ENCODE assay signal across 8 mouse cellular contexts in the genomic region with DNA sequence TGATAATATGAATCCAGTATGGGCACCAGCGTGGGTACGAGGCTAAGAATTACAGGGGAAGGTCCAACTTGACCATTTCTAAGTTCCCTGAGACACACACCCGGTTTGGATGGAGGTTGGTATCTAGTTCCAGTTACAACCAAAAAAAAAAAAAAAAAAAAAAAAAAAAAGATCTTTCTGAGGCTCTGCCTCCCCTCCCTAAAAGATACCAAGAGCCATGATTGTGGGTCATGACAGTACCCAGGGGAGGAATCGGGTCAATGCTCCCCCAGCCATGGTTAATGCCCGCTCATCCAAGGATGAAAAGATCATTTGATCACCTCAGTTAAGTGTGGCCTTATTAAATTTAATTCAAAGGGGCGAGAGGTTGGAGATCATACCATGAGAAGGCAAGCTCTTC. TPM values are rescaled to one million over a fixed set of nuclear protein-coding genes. Genes with fewer than 3 reads are reported as not detected.
"Had no signal": no experiment of that assay in that cellular context is flagged by ENCODE, and none has a peak within 500 bp of the region (broad histone marks: within the 10 kb centered on the region; RNA-seq: fewer than 3 reads in every experiment).

No protein-coding gene starts in this region.

RNA-seq across cellular contexts. Expression of gene Csta1, which starts 15.3 kb away (rescaled TPM):
- polyA plus RNA-seq: neural tube, embryonic 13.5 days; neural tube, embryonic 15.5 days; small intestine, adult 2 months; spleen, adult 2 months; testis, adult 2 months; thymus, adult 2 months had no signal

RNA-seq across cellular contexts. Expression of gene Stfa2l1, which starts 40.9 kb away (rescaled TPM):
- polyA plus RNA-seq: neural tube, embryonic 14.5 days; small intestine, adult 2 months; thymus, adult 2 months; urinary bladder, adult 2 months had no signal
